Mouse (Mus musculus) hindbrain, postnatal 0 days (tissue): ENCODE results near the gene Slc25a36. TPM values are rescaled to one million over a fixed set of nuclear protein-coding genes. Genes with fewer than 3 reads are reported as not detected.

Experiments
- ATAC-seq: fragments of 200-750 bp; cut with Nextera tagmentation; 2 replicates; pipeline ENCODE4 v1.8.0; 2017; ENCODE audit warnings: mild to moderate bottlenecking, moderate TSS enrichment, moderate library complexity
- DNase-seq: peaks from one replicate; pipeline ENCODE4 v3.0.0-alpha.2; 2015; ENCODE audit warnings: low spot score
- H3K27ac ChIP-seq: fragments of 300-500 bp; sonication (generic); 2 replicates; pipeline ENCODE4 v1.5.1; 2014; ENCODE audit warnings: mild to moderate bottlenecking
- H3K27me3 ChIP-seq: fragments of 300-500 bp; sonication (generic); 2 replicates; pipeline ENCODE4 v1.6.1; 2014; ENCODE audit warnings: low read length, mixed read lengths; ENCODE audit not compliant: insufficient read depth
- H3K36me3 ChIP-seq: fragments of 300-500 bp; sonication (generic); 2 replicates; pipeline ENCODE4 v1.6.1; 2014; ENCODE audit warnings: low read length, mixed read lengths; ENCODE audit not compliant: insufficient read depth
- H3K4me1 ChIP-seq: fragments of 300-500 bp; sonication (generic); 2 replicates; pipeline ENCODE4 v1.6.1; 2014; ENCODE audit warnings: antibody characterized with exemption, low read length, mixed read lengths; ENCODE audit not compliant: insufficient read depth
- H3K4me2 ChIP-seq: fragments of 300-500 bp; sonication (generic); 2 replicates; pipeline ENCODE4 v1.6.1; 2014; ENCODE audit warnings: low read depth, mild to moderate bottlenecking, low read length, moderate library complexity, mixed read lengths
- H3K4me3 ChIP-seq: fragments of 300-500 bp; sonication (generic); 2 replicates; pipeline ENCODE4 v1.5.1; 2014; ENCODE audit warnings: low read length
- H3K9ac ChIP-seq: fragments of 300-500 bp; sonication (generic); replicated peaks from 2 replicates; pipeline ENCODE4 v1.6.1; 2014; ENCODE audit warnings: mild to moderate bottlenecking, low read length, moderate library complexity, mixed read lengths
- H3K9me3 ChIP-seq: fragments of 300-500 bp; sonication (generic); 2 replicates; pipeline ENCODE4 v1.6.1; 2016; ENCODE audit warnings: low read length, mixed read lengths
- CTCF ChIP-seq: IDR thresholded peaks from 2 replicates; pipeline ENCODE4 v1.5.1; 2016; ENCODE audit warnings: antibody characterized with exemption, control low read depth, low read depth
- WGBS: fragments of 180-500 bp; shearing (Covaris S2); extraction: QIAGEN DNeasy Blood & Tissue Kit; methylation state at CpG from one replicate; pipeline ENCODE4 v1.1.7; 2014; 5-methylcytosine and 5-hydroxymethylcytosine counted together
- polyA plus RNA-seq: library from polyadenylated mRNA; unstranded; fragments of >200 nt; fragmentation: Nextera tagmentation; extraction: Ambion mirVana; gene quantifications from 2 replicates; pipeline ENCODE4 v1.2.1, GENCODE M21; 2015
- total RNA-seq: library from RNA; depleted of rRNA; stranded (reverse); fragments of >200 nt; gene quantifications from 2 replicates; pipeline ENCODE4 v1.2.3, GENCODE M21; 2014

Slc25a36 gene
- total and polyA plus RNA-seq, 2 experiments from 2014 or later = 68.8 to 97.4 TPM

DNA sequence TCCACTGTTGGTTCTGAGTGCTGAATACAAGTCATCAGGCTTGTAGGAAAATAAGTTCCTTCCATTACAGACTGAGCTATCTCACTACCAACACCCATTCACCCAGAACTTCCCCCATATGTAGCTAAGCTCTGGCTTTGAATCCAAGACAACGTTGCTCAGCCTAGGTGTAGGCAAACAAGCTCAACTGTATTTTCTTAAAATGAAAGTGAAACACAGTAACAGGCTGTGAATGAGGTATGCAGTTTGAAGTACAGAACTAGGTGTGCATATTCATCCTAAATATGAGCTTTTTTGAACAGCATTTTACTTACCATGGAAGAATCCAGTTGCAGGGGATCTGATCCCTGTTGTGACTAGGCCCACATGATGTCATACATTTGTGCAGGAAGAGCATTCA lies 14.8 kb downstream of the Slc25a36 start:
- no peaks in the 10 kb centered on the region for H3K4me1 ChIP-seq
- H3K36me3 ChIP-seq = peaks cover 33% of the 10 kb centered on the region
- no peak for TF ChIP-seq CTCF
- no peak overlapping the region for H3K4me3 ChIP-seq
- no peaks in the 10 kb centered on the region for H3K27me3 ChIP-seq
- 88% methylated on average over 1 of the region's 1 CpGs for WGBS
- no peak overlapping the region for H3K4me2 ChIP-seq
- ATAC-seq (no peak), DNase-seq (no peak)
- no peaks in the 10 kb centered on the region for H3K9me3 ChIP-seq
- H3K27ac ChIP-seq = no peak overlapping the region
- no peak overlapping the region for H3K9ac ChIP-seq

DNA sequence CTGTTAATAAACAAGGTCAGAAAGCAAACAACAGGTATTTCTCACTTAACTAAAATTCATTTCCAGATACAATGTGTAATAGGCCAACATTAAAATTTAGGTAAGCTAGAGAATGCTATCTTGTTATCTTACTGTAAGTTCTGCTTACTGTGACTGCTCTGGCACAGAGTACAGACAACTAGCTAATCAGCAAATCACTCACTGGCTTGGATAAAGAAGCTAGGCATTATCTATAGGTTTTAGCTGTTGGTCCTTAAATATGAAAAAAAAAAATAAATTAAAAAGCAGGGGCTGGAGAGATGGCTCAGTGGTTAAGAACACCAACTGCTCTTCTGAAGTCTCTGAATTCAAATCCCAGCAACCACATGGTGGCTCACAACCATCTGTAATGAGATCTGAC lies 23.1 kb downstream of the Slc25a36 start:
- peaks cover 11% of the 10 kb centered on the region; the same call in 1 of the 2 replicates for H3K36me3 ChIP-seq
- no peaks in the 10 kb centered on the region for H3K27me3 ChIP-seq
- DNase-seq = no peak
- H3K27ac ChIP-seq = no peak overlapping the region
- H3K4me3 ChIP-seq = no peak overlapping the region
- no peak for TF ChIP-seq CTCF
- no peak for ATAC-seq
- no peak overlapping the region for H3K4me2 ChIP-seq
- H3K9me3 ChIP-seq = no peaks in the 10 kb centered on the region
- H3K4me1 ChIP-seq = no peaks in the 10 kb centered on the region
- no peak overlapping the region for H3K9ac ChIP-seq

DNA sequence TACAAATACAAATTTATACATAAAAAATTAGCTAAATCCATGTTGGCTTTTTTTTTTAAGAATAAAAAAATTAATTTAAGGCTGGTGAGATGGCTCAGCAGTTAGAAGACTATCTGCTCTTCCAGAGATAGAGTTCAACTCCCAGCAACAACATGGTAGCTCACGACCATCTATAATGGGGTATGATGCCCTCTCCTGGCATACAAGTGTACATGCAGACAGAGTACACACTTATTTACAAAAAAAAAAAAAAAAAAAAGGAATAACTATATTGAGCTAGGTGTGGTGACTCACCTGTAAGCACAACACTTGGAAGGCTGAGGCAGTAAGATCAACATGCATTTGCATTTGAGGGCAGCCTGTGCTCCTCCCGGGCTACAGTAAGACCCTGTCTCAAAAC lies 26.3 kb downstream of the Slc25a36 start:
- 80% methylated on average over 2 of the region's 2 CpGs for WGBS
- Histone ChIP-seq H3K9ac (no peak overlapping the region), H3K4me1 (no peaks in the 10 kb centered on the region), H3K4me3 (no peak overlapping the region), H3K27me3 (no peaks in the 10 kb centered on the region), H3K9me3 (no peaks in the 10 kb centered on the region), H3K36me3 (peaks cover 11% of the 10 kb centered on the region; the same call in 1 of the 2 replicates), H3K4me2 (no peak overlapping the region), H3K27ac (no peak overlapping the region)
- DNase-seq (no peak), ATAC-seq (no peak)
- TF ChIP-seq CTCF = peak; percentile 32; the same call in 1 of the 2 replicates

DNA sequence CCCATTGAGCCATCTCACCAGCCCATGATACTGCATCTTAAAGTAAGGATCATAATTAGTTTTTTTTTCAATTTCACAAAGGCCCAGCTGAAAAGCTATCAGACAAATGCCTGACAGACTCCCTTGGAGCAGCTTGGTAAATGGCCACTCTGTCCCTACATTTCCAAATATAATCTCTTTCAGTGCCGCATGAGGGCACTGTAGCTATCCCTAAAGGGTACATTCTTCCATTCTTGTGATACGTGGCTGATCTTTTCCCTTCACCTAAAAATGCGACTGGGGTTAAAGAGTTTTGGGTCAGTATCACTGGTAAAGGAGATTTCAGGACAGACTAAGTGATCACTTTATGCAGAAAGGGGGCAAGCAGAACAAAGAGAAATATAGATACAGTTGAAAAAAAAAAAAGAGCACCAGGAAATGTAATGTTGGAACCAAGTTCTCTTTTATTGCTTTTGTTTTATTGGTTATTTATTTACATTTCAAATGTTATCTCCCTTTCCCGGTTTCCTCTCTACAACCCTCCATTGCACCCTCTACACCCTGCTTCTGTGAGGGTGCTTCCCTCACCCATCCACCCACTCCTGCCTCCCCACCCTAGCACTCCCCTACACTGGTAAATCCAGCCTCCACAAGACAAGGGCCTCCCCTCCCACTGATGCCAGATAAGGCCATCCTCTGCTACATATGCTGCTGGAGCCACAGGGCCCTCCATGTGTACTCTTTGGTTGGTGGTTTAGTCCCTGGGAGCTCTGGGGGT lies 29.7 kb downstream of the Slc25a36 start:
- H3K4me1 ChIP-seq = no peaks in the 10 kb centered on the region
- no peaks in the 10 kb centered on the region for H3K27me3 ChIP-seq
- DNase-seq (no peak), ATAC-seq (no peak)
- H3K9ac ChIP-seq = no peak overlapping the region
- H3K27ac ChIP-seq = no peak overlapping the region
- H3K9me3 ChIP-seq = no peaks in the 10 kb centered on the region
- WGBS = 85% methylated on average over 4 of the region's 4 CpGs
- no peak overlapping the region for H3K4me3 ChIP-seq
- H3K36me3 ChIP-seq = peaks cover 19% of the 10 kb centered on the region
- no peak for TF ChIP-seq CTCF
- no peak overlapping the region for H3K4me2 ChIP-seq

DNA sequence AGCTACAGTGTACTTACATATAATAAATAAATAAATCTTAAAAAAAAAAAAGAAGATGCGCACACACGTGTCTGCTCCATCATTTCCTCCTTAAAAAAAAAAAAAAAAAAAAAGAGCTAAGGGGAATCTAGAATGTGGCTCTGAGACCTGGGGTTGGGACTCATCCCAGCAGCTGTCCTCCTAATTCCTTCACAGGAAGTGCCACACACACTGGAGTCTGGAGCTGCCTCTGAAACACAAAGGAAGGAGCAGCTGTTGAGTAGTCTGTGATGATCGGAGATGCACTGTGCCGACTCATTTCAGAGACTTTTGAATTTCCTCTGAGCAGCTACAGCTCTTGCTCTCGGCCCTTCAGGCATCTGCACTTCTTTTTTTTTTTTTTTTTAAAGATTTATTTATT lies 41.0 kb downstream of the Slc25a36 start:
- no peaks in the 10 kb centered on the region; the same call in 1 of the 2 replicates for H3K4me1 ChIP-seq
- ATAC-seq = no peak

DNA sequence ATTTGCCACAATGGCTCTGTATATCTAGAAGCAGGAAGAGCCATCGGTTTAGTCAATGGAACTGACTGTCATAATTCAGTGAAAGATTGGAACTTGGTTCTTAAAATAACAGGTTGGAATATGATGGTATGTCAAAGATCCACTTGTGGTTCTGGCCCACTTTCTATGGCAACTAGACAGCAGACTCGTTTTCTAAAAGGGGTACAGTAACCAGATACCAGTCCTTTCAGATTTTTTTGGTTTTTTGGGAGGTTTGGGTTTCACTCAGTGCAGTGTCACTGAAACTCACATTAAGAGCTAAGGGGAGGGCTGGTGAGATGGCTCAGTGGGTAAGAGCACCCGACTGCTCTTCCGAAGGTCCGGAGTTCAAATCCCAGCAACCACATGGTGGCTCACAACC lies 41.5 kb downstream of the Slc25a36 start:
- H3K27ac ChIP-seq = no peak overlapping the region
- no peak overlapping the region for H3K4me2 ChIP-seq
- no peaks in the 10 kb centered on the region; the same call in 1 of the 2 replicates for H3K4me1 ChIP-seq
- ATAC-seq = no peak
- WGBS = 91% methylated on average over 5 of the region's 5 CpGs
- no peaks in the 10 kb centered on the region for H3K36me3 ChIP-seq
- no peaks in the 10 kb centered on the region for H3K27me3 ChIP-seq
- no peak overlapping the region for H3K4me3 ChIP-seq
- no peak overlapping the region for H3K9ac ChIP-seq
- DNase-seq = no peak
- no peak for TF ChIP-seq CTCF
- H3K9me3 ChIP-seq = no peaks in the 10 kb centered on the region

More for the DNA sequence above, 41.0 kb downstream of the Slc25a36 start:
- no peak for DNase-seq
- H3K36me3 ChIP-seq = no peaks in the 10 kb centered on the region
- H3K4me3 ChIP-seq = no peak overlapping the region
- no peak overlapping the region for H3K27ac ChIP-seq
- H3K27me3 ChIP-seq = no peaks in the 10 kb centered on the region
- no peak overlapping the region for H3K4me2 ChIP-seq
- TF ChIP-seq CTCF = no peak
- no peak overlapping the region for H3K9ac ChIP-seq
- no peaks in the 10 kb centered on the region for H3K9me3 ChIP-seq
- 74% methylated on average over 5 of the region's 5 CpGs for whole genome bisulfite sequencing

DNA sequence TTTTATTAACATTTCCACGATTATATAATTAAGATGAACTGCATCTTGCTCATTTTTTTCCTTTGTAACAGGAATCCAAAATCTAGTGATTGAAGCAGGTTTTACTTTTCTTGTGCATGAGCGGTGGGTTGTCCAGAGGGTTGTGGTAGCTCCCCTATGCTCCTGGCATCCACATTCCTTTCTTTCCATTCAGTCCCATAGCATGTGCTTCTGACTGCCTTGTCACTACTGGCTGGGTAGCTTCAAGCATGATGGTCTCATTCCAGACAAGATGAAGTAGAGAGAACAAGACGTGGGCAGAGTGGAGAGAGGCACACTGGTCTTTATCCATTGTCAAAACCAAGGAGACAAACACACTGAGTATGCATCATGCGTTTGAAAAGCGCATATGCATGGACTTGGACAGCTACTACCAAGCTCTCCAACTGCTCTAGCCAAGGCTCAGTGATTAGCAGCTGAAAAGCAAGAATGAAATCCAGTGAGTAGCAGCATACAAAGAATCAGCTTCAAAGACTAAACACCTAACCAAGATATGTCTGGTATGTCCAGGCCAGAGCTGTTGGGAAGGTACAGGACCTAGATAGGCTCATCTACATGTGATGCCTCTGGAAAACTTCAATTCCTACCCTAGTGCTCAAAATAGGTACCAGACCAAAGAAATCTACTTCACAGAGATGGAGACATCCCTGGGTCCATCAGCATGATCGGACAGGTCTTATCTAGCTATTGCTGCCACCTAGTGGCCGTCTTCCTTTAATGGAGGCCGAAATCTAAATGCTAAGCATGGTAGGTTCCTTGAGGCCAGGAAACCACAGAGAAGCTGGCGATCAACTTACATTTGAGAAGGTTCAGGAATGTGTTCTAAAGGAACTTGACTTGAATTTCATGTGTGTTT lies 42.5 kb downstream of the Slc25a36 start:
- Histone ChIP-seq H3K27ac (no peak overlapping the region), H3K9me3 (no peaks in the 10 kb centered on the region), H3K9ac (no peak overlapping the region), H3K4me3 (no peak overlapping the region), H3K4me1 (no peaks in the 10 kb centered on the region; the same call in 1 of the 2 replicates), H3K4me2 (no peak overlapping the region), H3K27me3 (no peaks in the 10 kb centered on the region), H3K36me3 (no peaks in the 10 kb centered on the region)
- WGBS = 49% methylated on average over 9 of the region's 9 CpGs
- ATAC-seq (peak; percentile 86), DNase-seq (peak; percentile 96)
- peak; percentile 93 for TF ChIP-seq CTCF
